Mouse (Mus musculus): Measurements from ENCODE around the gene Trpm4.
"Not testable (repeated sequence)": the region's sequence is repeated elsewhere in the genome, so short reads cannot be mapped to it uniquely, and the experiment has no call there.

The Trpm4 gene

GRCm38 (mm10) chr7:45333431-45333982 lies at the start of gene Trpm4:
TSS of gene Trpm4 (minus strand) at chr7:45333780.
- DNase-seq (ENCODE audit: low spot score), result peak; percentile 68

- no peak for DNase-seq (ENCODE audit: low spot score)
Measured at GRCm38 (mm10) chr7:45376057-45376456, 42.5 kb upstream of the Trpm4 start.

- DNase-seq (ENCODE audit: low spot score), result no peak
Measured at GRCm38 (mm10) chr7:45374620-45375019, 41.0 kb upstream of the Trpm4 start.

GRCm38 (mm10) chr7:45372371-45372770 lies 38.8 kb upstream of the Trpm4 start:
- DNase-seq (ENCODE audit: low spot score), result no peak

- no peak for DNase-seq (ENCODE audit: low spot score)
Measured at GRCm38 (mm10) chr7:45370475-45371311, 37.1 kb upstream of the Trpm4 start, which contains the start of gene Lin7b. TSS of gene Lin7b (minus strand) at chr7:45370583.

- no peak for DNase-seq (ENCODE audit: low spot score)
Measured at GRCm38 (mm10) chr7:45369836-45370474, 36.4 kb upstream of the Trpm4 start.

- DNase-seq (ENCODE audit: low spot score), result no peak
Measured at GRCm38 (mm10) chr7:45369022-45369745, 35.6 kb upstream of the Trpm4 start.

GRCm38 (mm10) chr7:45368178-45368577 lies 34.6 kb upstream of the Trpm4 start:
- no peak for DNase-seq (ENCODE audit: low spot score)

GRCm38 (mm10) chr7:45367020-45367880 lies 33.7 kb upstream of the Trpm4 start:
- DNase-seq (ENCODE audit: low spot score), result peak; percentile 96

- no peak for DNase-seq (ENCODE audit: low spot score)
Measured at GRCm38 (mm10) chr7:45366652-45367019, 33.1 kb upstream of the Trpm4 start, which contains the start of gene Ppfia3. TSS of gene Ppfia3 (minus strand) at chr7:45367019.

GRCm38 (mm10) chr7:45365742-45366651 lies 32.4 kb upstream of the Trpm4 start:
- peak; percentile 54 for DNase-seq (ENCODE audit: low spot score)

GRCm38 (mm10) chr7:45363983-45364382 lies 30.4 kb upstream of the Trpm4 start:
- no peak for DNase-seq (ENCODE audit: low spot score)

- no peak for DNase-seq (ENCODE audit: low spot score)
Measured at GRCm38 (mm10) chr7:45362801-45363200, 29.2 kb upstream of the Trpm4 start.

- no peak for DNase-seq (ENCODE audit: low spot score)
Measured at GRCm38 (mm10) chr7:45361243-45361804, 27.7 kb upstream of the Trpm4 start.

GRCm38 (mm10) chr7:45360404-45361125 lies 27.0 kb upstream of the Trpm4 start:
- no peak for DNase-seq (ENCODE audit: low spot score)

GRCm38 (mm10) chr7:45359081-45359480 lies 25.5 kb upstream of the Trpm4 start:
- DNase-seq (ENCODE audit: low spot score), result not testable (repeated sequence)

GRCm38 (mm10) chr7:45356087-45356486 lies 22.5 kb upstream of the Trpm4 start:
- DNase-seq (ENCODE audit: low spot score), result no peak

- no peak for DNase-seq (ENCODE audit: low spot score)
Measured at GRCm38 (mm10) chr7:45355318-45356020, 21.9 kb upstream of the Trpm4 start.

GRCm38 (mm10) chr7:45353041-45353440 lies 19.5 kb upstream of the Trpm4 start:
- no peak for DNase-seq (ENCODE audit: low spot score)

Measured in MN1 (cell line).